Mouse (Mus musculus) intestine, embryonic 16.5 days (tissue): Measurements from ENCODE around the gene Atp2c1. TPM values are rescaled to one million over a fixed set of nuclear protein-coding genes. Genes with fewer than 3 reads are reported as not detected.

Experiments
- ATAC-seq: fragments of 200-750 bp; cut with Nextera tagmentation; 2 replicates; pipeline ENCODE4 v1.8.0; 2017; ENCODE audit warnings: moderate TSS enrichment, moderate library complexity
- H3K27ac ChIP-seq: fragments of 300-500 bp; sonication (generic); 2 replicates; pipeline ENCODE4 v1.5.1; 2014; ENCODE audit warnings: mild to moderate bottlenecking, low read length
- H3K27me3 ChIP-seq: fragments of 300-500 bp; sonication (generic); replicated peaks from 2 replicates; pipeline ENCODE4 v1.6.1; 2014; ENCODE audit warnings: low read length, control low read depth, mixed read lengths; ENCODE audit not compliant: control insufficient read depth, insufficient read depth
- H3K36me3 ChIP-seq: fragments of 300-500 bp; sonication (generic); 2 replicates; pipeline ENCODE4 v1.6.1; 2014; ENCODE audit warnings: low read length, control low read depth; ENCODE audit not compliant: control insufficient read depth, insufficient read depth
- H3K4me1 ChIP-seq: fragments of 300-500 bp; sonication (generic); 2 replicates; pipeline ENCODE4 v1.6.1; 2014; ENCODE audit warnings: low read length, control low read depth, mixed read lengths; ENCODE audit not compliant: control insufficient read depth, insufficient read depth
- H3K4me2 ChIP-seq: fragments of 300-500 bp; sonication (generic); 2 replicates; pipeline ENCODE4 v1.6.1; 2014; ENCODE audit warnings: low read depth, low read length, control low read depth
- H3K4me3 ChIP-seq: fragments of 300-500 bp; sonication (generic); 2 replicates; pipeline ENCODE4 v1.5.1; 2014; ENCODE audit warnings: mild to moderate bottlenecking, low read length
- H3K9ac ChIP-seq: fragments of 300-500 bp; sonication (generic); 2 replicates; pipeline ENCODE4 v1.6.1; 2014; ENCODE audit warnings: low read depth, low read length
- H3K9me3 ChIP-seq: fragments of 300-500 bp; sonication (generic); 2 replicates; pipeline ENCODE4 v1.6.1; 2016; ENCODE audit warnings: low read length, control low read depth; ENCODE audit not compliant: control insufficient read depth
- WGBS: fragments of 180-500 bp; shearing (Covaris S2); extraction: QIAGEN DNeasy Blood & Tissue Kit; methylation state at CpG from one replicate; pipeline ENCODE4 v1.1.7; 2014; 5-methylcytosine and 5-hydroxymethylcytosine counted together
- polyA plus RNA-seq: library from polyadenylated mRNA; unstranded; fragments of >200 nt; fragmentation: Nextera tagmentation; extraction: Ambion mirVana; gene quantifications from 2 replicates; pipeline ENCODE4 v1.2.1, GENCODE M21; 2015

Gene Atp2c1
- polyA plus RNA-seq, 1 experiment from 2014 or later: 39.7 TPM

- Histone ChIP-seq H3K27me3 (no peaks in the 10 kb centered on the region), H3K36me3 (no peaks in the 10 kb centered on the region; the same call in 1 of the 2 replicates), H3K9ac (peak overlapping the region; percentile 96), H3K4me3 (peak overlapping the region; percentile 92), H3K4me1 (peaks cover 7% of the 10 kb centered on the region), H3K27ac (peak overlapping the region; percentile 97), H3K4me2 (peak overlapping the region; percentile 94), H3K9me3 (no peaks in the 10 kb centered on the region)
- under 1% methylated on average over 74 of the region's 83 CpGs for WGBS
- peak; percentile 100 for ATAC-seq
These were observed 32.4 kb downstream of the Atp2c1 start for GRCm38 (mm10) chr9:105494553-105495315.

DNA sequence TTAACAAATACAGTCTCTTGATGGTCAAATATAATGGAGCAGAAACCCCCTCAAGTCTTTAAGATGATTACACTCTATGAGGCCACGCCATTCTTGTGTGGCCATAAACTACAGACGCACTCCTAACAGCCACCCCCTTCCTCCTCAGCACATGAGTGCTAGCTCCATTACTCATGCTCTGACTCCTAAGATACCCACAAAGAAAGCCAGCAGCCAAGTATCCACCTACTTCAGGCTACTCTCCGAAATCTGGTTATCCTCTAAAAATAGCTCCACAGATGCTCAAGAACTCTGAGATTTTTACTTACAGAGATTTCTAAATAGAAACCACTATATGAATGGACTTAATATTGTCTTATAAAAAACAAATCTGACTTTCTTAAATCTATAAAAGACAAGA is 34.4 kb downstream of the Atp2c1 start:
- Histone ChIP-seq H3K27me3 (no peaks in the 10 kb centered on the region), H3K4me3 (no peak overlapping the region), H3K4me1 (peaks cover 7% of the 10 kb centered on the region), H3K27ac (no peak overlapping the region), H3K9ac (no peak overlapping the region), H3K36me3 (no peaks in the 10 kb centered on the region; the same call in 1 of the 2 replicates), H3K9me3 (no peaks in the 10 kb centered on the region), H3K4me2 (no peak overlapping the region)
- 48% methylated on average over 3 of the region's 3 CpGs for WGBS
- ATAC-seq: no peak

- Histone ChIP-seq H3K27ac (no peak overlapping the region), H3K4me3 (no peak overlapping the region), H3K4me1 (peaks cover 7% of the 10 kb centered on the region; the same call in 1 of the 2 replicates), H3K9me3 (no peaks in the 10 kb centered on the region), H3K27me3 (no peaks in the 10 kb centered on the region), H3K9ac (no peak overlapping the region), H3K36me3 (no peaks in the 10 kb centered on the region; the same call in 1 of the 2 replicates), H3K4me2 (no peak overlapping the region)
- WGBS: 81% methylated on average over 5 of the region's 5 CpGs
- no peak for ATAC-seq
These were observed 38.8 kb downstream of the Atp2c1 start for GRCm38 (mm10) chr9:105488363-105488762.

DNA sequence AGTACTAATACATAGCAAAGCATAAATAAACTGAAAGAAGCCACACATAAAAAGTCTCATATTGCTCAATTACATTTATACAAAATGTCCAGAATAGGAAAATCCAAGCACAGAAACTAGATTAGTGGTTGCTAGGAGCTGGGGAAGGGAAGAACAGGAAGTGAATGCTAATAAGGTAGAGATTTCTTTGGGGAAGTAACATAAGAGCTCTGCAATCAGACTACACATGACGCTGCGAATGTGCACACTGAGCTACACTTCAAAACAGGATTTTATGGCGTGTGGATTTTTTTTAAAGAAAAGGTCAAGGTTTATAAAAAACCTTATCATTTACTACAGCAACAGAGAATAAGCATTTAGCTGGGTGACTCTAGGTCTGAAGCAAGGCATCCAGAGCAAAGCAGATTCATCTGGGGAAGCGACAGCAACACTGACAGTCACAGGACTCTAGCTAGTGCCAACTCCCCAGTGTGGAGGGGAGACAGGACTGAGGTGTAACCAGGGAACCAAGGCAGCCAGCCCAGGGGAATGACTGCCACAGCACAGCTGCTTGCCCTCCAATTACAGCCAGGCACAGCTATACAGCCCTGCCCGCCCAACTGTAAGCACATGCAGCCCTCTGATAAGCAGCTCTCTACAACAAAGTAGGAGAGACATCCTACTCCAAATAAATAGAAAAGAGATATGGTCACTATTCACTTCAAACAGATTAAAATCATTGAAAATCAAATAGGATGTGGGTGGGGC is 42.6 kb downstream of the Atp2c1 start:
- WGBS: 52% methylated on average over 5 of the region's 5 CpGs
- peak; percentile 85 for ATAC-seq
- Histone ChIP-seq H3K27ac (no peak overlapping the region), H3K36me3 (no peaks in the 10 kb centered on the region), H3K9ac (no peak overlapping the region), H3K4me1 (peaks cover 5% of the 10 kb centered on the region; the same call in 1 of the 2 replicates), H3K4me2 (0 out of 2 replicates have a peak overlapping the region, but pooled peaks have one; percentile 9), H3K9me3 (no peaks in the 10 kb centered on the region), H3K4me3 (no peak overlapping the region), H3K27me3 (no peaks in the 10 kb centered on the region)

- no peak for ATAC-seq
- H3K4me1 ChIP-seq: peaks cover 5% of the 10 kb centered on the region; the same call in 1 of the 2 replicates
- H3K27me3 ChIP-seq: no peaks in the 10 kb centered on the region
- WGBS: 92% methylated on average over 11 of the region's 11 CpGs
- no peak overlapping the region for H3K27ac ChIP-seq
- no peaks in the 10 kb centered on the region for H3K9me3 ChIP-seq
- no peak overlapping the region for H3K4me3 ChIP-seq
- H3K9ac ChIP-seq: no peak overlapping the region
- no peak overlapping the region for H3K4me2 ChIP-seq
- H3K36me3 ChIP-seq: no peaks in the 10 kb centered on the region
These were observed 43.2 kb downstream of the Atp2c1 start for GRCm38 (mm10) chr9:105483880-105484279.

GRCm38 (mm10) chr9:105482715-105483510 is 44.2 kb downstream of the Atp2c1 start:
- WGBS: 87% methylated on average over 4 of the region's 4 CpGs
- ATAC-seq: no peak
- Histone ChIP-seq H3K27me3 (no peaks in the 10 kb centered on the region), H3K36me3 (no peaks in the 10 kb centered on the region), H3K4me2 (no peak overlapping the region), H3K4me1 (peaks cover 5% of the 10 kb centered on the region; the same call in 1 of the 2 replicates), H3K9ac (no peak overlapping the region), H3K4me3 (no peak overlapping the region), H3K9me3 (no peaks in the 10 kb centered on the region), H3K27ac (no peak overlapping the region)

DNA sequence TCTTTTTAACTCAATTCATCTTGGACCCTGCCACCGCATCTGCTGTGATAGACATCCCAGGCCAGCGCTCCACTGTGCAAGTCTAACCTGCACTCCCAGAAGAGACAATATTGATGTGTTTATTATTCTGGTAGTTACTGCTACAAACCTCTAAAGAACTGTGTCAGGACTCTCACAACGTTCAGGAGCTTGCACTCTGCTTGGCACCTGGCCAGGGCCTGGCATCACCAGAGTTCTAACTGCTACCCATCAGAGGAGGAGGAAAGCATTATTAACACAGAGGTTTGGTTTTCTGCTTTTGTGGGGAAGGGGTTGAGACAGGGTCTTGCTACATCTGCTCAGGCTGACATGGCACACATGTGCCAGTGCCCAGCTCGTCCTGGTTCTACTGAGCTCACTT is 45.0 kb downstream of the Atp2c1 start:
- Histone ChIP-seq H3K27me3 (no peaks in the 10 kb centered on the region), H3K4me2 (no peak overlapping the region), H3K4me3 (no peak overlapping the region), H3K9ac (no peak overlapping the region), H3K9me3 (no peaks in the 10 kb centered on the region), H3K4me1 (peaks cover 5% of the 10 kb centered on the region; the same call in 1 of the 2 replicates), H3K36me3 (no peaks in the 10 kb centered on the region), H3K27ac (no peak overlapping the region)
- 65% methylated on average over 4 of the region's 4 CpGs for WGBS
- ATAC-seq: no peak

DNA sequence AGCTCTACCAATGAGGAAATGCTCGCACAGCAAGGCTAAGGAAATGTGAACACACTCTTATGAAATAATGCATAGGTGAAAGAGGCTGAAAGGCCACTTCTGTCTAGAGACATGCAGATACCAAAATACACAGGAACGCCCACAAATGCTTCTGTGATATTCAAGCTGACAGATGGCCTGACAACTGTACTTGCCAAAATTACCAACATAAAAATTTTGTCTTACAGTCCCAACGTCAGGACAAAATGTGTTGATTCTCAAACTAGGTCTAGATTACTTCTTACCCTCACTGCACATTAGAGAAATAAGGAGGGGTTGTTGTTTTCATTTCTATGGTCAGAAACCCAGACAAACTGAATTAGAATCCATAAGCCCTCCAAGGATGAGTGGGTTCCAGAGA is 51.0 kb downstream of the Atp2c1 start:
- H3K27ac ChIP-seq: no peak overlapping the region
- 83% methylated on average over 3 of the region's 3 CpGs for WGBS
- no peaks in the 10 kb centered on the region for H3K4me1 ChIP-seq
- ATAC-seq: no peak
- H3K36me3 ChIP-seq: no peaks in the 10 kb centered on the region
- H3K4me3 ChIP-seq: no peak overlapping the region
- H3K9ac ChIP-seq: no peak overlapping the region
- H3K9me3 ChIP-seq: no peaks in the 10 kb centered on the region
- no peak overlapping the region for H3K4me2 ChIP-seq
- no peaks in the 10 kb centered on the region for H3K27me3 ChIP-seq

DNA sequence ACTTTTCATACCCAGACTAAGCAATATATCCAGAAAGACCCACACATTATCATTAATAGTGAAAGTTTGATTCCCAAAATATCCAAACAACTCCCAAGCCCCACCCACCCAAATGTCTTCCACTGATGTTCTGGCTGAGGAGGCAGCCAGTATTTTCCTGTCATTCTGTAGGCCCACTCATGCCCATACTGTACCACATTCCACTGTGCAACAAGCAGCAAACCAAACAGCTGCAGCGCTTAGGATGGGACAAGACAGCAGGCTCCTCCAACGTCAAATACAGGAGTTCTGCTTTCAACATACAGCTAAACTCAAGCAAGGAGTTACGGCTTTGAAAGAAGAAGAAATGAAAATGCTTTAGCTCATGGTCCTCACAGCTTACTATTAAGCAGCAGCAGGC is 52.2 kb downstream of the Atp2c1 start:
- no peak overlapping the region for H3K27ac ChIP-seq
- H3K4me2 ChIP-seq: no peak overlapping the region
- H3K4me1 ChIP-seq: no peaks in the 10 kb centered on the region
- no peak overlapping the region for H3K9ac ChIP-seq
- no peaks in the 10 kb centered on the region for H3K36me3 ChIP-seq
- 81% methylated on average over 3 of the region's 3 CpGs for WGBS
- no peak overlapping the region for H3K4me3 ChIP-seq
- H3K9me3 ChIP-seq: no peaks in the 10 kb centered on the region
- H3K27me3 ChIP-seq: no peaks in the 10 kb centered on the region
- ATAC-seq: no peak
